In the genomic region with DNA sequence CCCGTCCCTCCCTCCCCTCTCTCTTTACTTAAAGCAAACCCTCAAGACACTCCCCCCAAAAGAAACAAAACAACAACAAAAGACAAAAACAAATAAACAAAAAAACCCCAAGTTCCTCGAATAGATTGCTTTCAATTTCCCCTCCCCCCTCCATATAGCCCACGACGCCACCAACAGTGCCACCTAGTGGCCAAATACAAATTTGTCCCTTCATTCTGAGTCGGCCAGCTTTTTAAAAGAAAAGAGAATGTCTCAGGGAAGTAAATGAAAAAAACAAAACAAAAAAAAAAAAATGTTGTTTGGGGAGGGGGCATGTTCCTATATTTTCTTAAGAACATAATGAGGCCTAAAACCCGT, we compare ENCODE assay signal across 7 mouse cellular contexts.
DNase-seq lines count a peak whose midpoint lies in the region; ATAC-seq and TF ChIP-seq lines count a peak whose summit lies in the region.

No protein-coding gene starts in this region.

- TF ChIP-seq RAD21 in MEL (IDR thresholded peaks at IDR 0.05; ENCODE audit: low read depth, low read length): peak; percentile 63

- H3K36me3 ChIP-seq in MEL (ENCODE audit: control insufficient read depth in 1 of 2, insufficient read depth in 2 of 2, low read length in 2 of 2): no peaks in the 10 kb centered on the region
- no peaks in the 10 kb centered on the region for H3K36me3 ChIP-seq in heart, embryonic 10.5 days
- H3K36me3 ChIP-seq in kidney, embryonic 15.5 days: no peaks in the 10 kb centered on the region
- H3K36me3 ChIP-seq in lung, embryonic 14.5 days (ENCODE audit: insufficient read depth): no peaks in the 10 kb centered on the region

- H3K4me2 ChIP-seq in kidney, embryonic 15.5 days: peak overlapping the region; percentile 62
- H3K4me2 ChIP-seq in lung, embryonic 14.5 days: peak overlapping the region; percentile 67

- H3K27me3 ChIP-seq in MEL (ENCODE audit: control insufficient read depth in 1 of 2, insufficient read depth in 2 of 2, low read length in 2 of 2): peaks cover 0 to 5% of the 10 kb centered on the region in 2 experiments; a peak in 3 of 4 replicates
- peaks cover 25% of the 10 kb centered on the region for H3K27me3 ChIP-seq in heart, embryonic 10.5 days (ENCODE audit: insufficient read depth, poor library complexity, severe bottlenecking)
- H3K27me3 ChIP-seq in kidney, embryonic 15.5 days: peaks cover 10% of the 10 kb centered on the region; the same call in 1 of the 2 replicates
- H3K27me3 ChIP-seq in lung, embryonic 14.5 days (ENCODE audit: insufficient read depth, low read length): peaks cover 12% of the 10 kb centered on the region; the same call in 1 of the 2 replicates

- no peak overlapping the region for H3K4me3 ChIP-seq in MEL (ENCODE audit: control insufficient read depth in 1 of 2, insufficient read depth in 1 of 2, low read depth in 2 of 2, low read length in 2 of 2)
- peak overlapping the region; percentile 51 for H3K4me3 ChIP-seq in heart, embryonic 10.5 days
- H3K4me3 ChIP-seq in kidney, embryonic 15.5 days (replicated peaks): peak overlapping the region; percentile 40
- H3K4me3 ChIP-seq in lung, embryonic 14.5 days (ENCODE audit: low read depth, low read length): peak overlapping the region; percentile 31

- WGBS in heart, embryonic 10.5 days: 1% methylated on average over 6 of the region's 6 CpGs
- under 1% methylated on average over 6 of the region's 6 CpGs for WGBS in kidney, embryonic 15.5 days
- WGBS in lung, embryonic 14.5 days: under 1% methylated on average over 6 of the region's 6 CpGs

- H3K27ac ChIP-seq in MEL (ENCODE audit: control insufficient read depth, low read depth, low read length): no peak overlapping the region
- H3K27ac ChIP-seq in heart, embryonic 10.5 days: peak overlapping the region; percentile 83
- no peak overlapping the region for H3K27ac ChIP-seq in kidney, embryonic 15.5 days
- no peak overlapping the region for H3K27ac ChIP-seq in lung, embryonic 14.5 days (ENCODE audit: low read depth)

- H3K9ac ChIP-seq in MEL (ENCODE audit: control insufficient read depth, low read depth, low read length, poor library complexity, severe bottlenecking): no peak overlapping the region
- no peak overlapping the region for H3K9ac ChIP-seq in kidney, embryonic 15.5 days
- H3K9ac ChIP-seq in lung, embryonic 14.5 days: peak overlapping the region; percentile 21; the same call in 1 of the 2 replicates

- TF ChIP-seq POLR2A in MEL (IDR thresholded peaks at IDR 0.05; ENCODE audit: control insufficient read depth in 1 of 2, insufficient read depth in 1 of 2, low read depth in 1 of 2, low read length in 2 of 2, poor library complexity in 1 of 2): no peak

- no peaks in the 10 kb centered on the region for H3K4me1 ChIP-seq in MEL (ENCODE audit: control insufficient read depth in 1 of 2, insufficient read depth in 2 of 2, low read length in 2 of 2)
- H3K4me1 ChIP-seq in heart, embryonic 10.5 days: peaks cover 5% of the 10 kb centered on the region
- H3K4me1 ChIP-seq in kidney, embryonic 15.5 days: peaks cover 12% of the 10 kb centered on the region
- peaks cover 3% of the 10 kb centered on the region; the same call in 1 of the 2 replicates for H3K4me1 ChIP-seq in lung, embryonic 14.5 days (ENCODE audit: insufficient read depth)

- no peaks in the 10 kb centered on the region for H3K9me3 ChIP-seq in MEL (replicated peaks; ENCODE audit: insufficient read depth, low read length)
- no peaks in the 10 kb centered on the region for H3K9me3 ChIP-seq in heart, embryonic 10.5 days
- no peaks in the 10 kb centered on the region for H3K9me3 ChIP-seq in kidney, embryonic 15.5 days (replicated peaks)
- no peaks in the 10 kb centered on the region for H3K9me3 ChIP-seq in lung, embryonic 14.5 days (ENCODE audit: low read depth, low read length)

- peak; percentile 48 to 83 (median 80) for TF ChIP-seq CTCF in MEL (IDR thresholded peaks at IDR 0.05 in 2 of 3, conservative IDR thresholded peaks at IDR 0.05 in 1 of 3; ENCODE audit: control insufficient read depth in 1 of 3, insufficient read depth in 1 of 3, low read depth in 2 of 3, low read length in 3 of 3, poor library complexity in 1 of 3, severe bottlenecking in 1 of 3)
- peak; percentile 86 for TF ChIP-seq CTCF in lung, embryonic 14.5 days (IDR thresholded peaks at IDR 0.05; ENCODE audit: low read depth)

- H3K79me2 ChIP-seq in MEL (ENCODE audit: control insufficient read depth, insufficient read depth, low read length, poor library complexity): no peaks in the 10 kb centered on the region

- TF ChIP-seq EP300 in MEL (IDR thresholded peaks at IDR 0.05; ENCODE audit: low read depth in 1 of 2, low read length in 2 of 2): no peak

- DNase-seq in CD4-positive, CD25-positive, alpha-beta regulatory T cell, adult 2 months (ENCODE audit: low read depth, low spot score): peak; percentile 81
- DNase-seq in MEL (ENCODE audit: low read depth, low spot score): peak; percentile 63
- DNase-seq in cerebellum, postnatal 25 days: peak; percentile 18 to 68
- no peak for DNase-seq in heart, embryonic 10.5 days (ENCODE audit: low spot score)
- peak; percentile 89 for DNase-seq in lung, embryonic 14.5 days
- DNase-seq in retina, postnatal 1 day: peak; percentile 76

- ATAC-seq in kidney, embryonic 15.5 days (replicated peaks; ENCODE audit: low FRiP score): no peak; the same call in 1 of the 2 replicates
- no peak for ATAC-seq in lung, embryonic 14.5 days (ENCODE audit: insufficient read depth)

TF ChIP-seq in MEL, 35 proteins besides CTCF, POLR2A, EP300 and RAD21:
- TF ChIP-seq MAX (IDR thresholded peaks at IDR 0.05; ENCODE audit: low read length): no peak
- TF ChIP-seq MAZ (IDR thresholded peaks at IDR 0.05; ENCODE audit: low read depth, low read length): 0 out of 2 replicates have a peak, but pooled peaks have one; percentile 30
- TF ChIP-seq ZC3H11A (IDR thresholded peaks at IDR 0.05; ENCODE audit: low read depth, low read length): peak; percentile 50
- peak; percentile 76 for TF ChIP-seq SMC3 (IDR thresholded peaks at IDR 0.05; ENCODE audit: low read depth, low read length)
- TF ChIP-seq CHD2 (IDR thresholded peaks at IDR 0.05; ENCODE audit: low read length): peak; percentile 59
- peak; percentile 41; the same call in 1 of the 2 replicates for TF ChIP-seq BHLHE40 (IDR thresholded peaks at IDR 0.05; ENCODE audit: borderline replicate concordance, low read depth, low read length)
- TF ChIP-seq ZNF384 (IDR thresholded peaks at IDR 0.05; ENCODE audit: low read depth, low read length): no peak

Comparison
In these comparisons a context has a peak if more than half of its experiments do, and no peak if none do; other contexts are left out.
1. H3K4me3 ChIP-seq: peak in heart, embryonic 10.5 days (single experiment), kidney, embryonic 15.5 days (single experiment) and lung, embryonic 14.5 days (single experiment); none in MEL (0 of 2).